Mouse (Mus musculus) testis, adult 2 months (tissue): ENCODE results near the gene Manea. TPM values are rescaled to one million over a fixed set of nuclear protein-coding genes. Genes with fewer than 3 reads are reported as not detected.
"Not testable (repeated sequence)": the region's sequence is repeated elsewhere in the genome, so short reads cannot be mapped to it uniquely, and the experiment has no call there.

Source experiments
- H3K27ac ChIP-seq: fragments of 200-500 bp; 2 replicates; pipeline ENCODE4 v1.5.1; 2012; ENCODE audit warnings: low read depth, low read length; ENCODE audit not compliant: control insufficient read depth, insufficient read depth
- H3K27me3 ChIP-seq: fragments of 200-500 bp; 2 replicates; pipeline ENCODE4 v1.6.1; 2012; ENCODE audit warnings: mild to moderate bottlenecking, low read length, moderate library complexity; ENCODE audit not compliant: control insufficient read depth, insufficient read depth
- H3K36me3 ChIP-seq: fragments of 200-500 bp; 2 replicates; pipeline ENCODE4 v1.6.1; 2012; ENCODE audit warnings: mild to moderate bottlenecking, low read length; ENCODE audit not compliant: control insufficient read depth, insufficient read depth
- H3K4me1 ChIP-seq: fragments of 200-500 bp; 2 replicates; pipeline ENCODE4 v1.6.1; 2012; ENCODE audit warnings: low read length; ENCODE audit not compliant: control insufficient read depth, insufficient read depth
- H3K4me3 ChIP-seq: fragments of 200-500 bp; 2 replicates; pipeline ENCODE4 v1.5.1; 2012; ENCODE audit warnings: low read depth, mild to moderate bottlenecking, low read length, moderate library complexity, mixed read lengths; ENCODE audit not compliant: control insufficient read depth
- CTCF ChIP-seq: fragments of 200-500 bp; IDR thresholded peaks from 2 replicates; pipeline ENCODE4 v1.5.1; 2012; ENCODE audit warnings: low read depth, mild to moderate bottlenecking, inconsistent platforms, low read length, moderate library complexity; ENCODE audit not compliant: control insufficient read depth, insufficient read depth, insufficient replicate concordance
- POLR2A ChIP-seq: fragments of 200-500 bp; IDR thresholded peaks from 2 replicates; pipeline ENCODE4 v1.6.1; 2012; ENCODE audit warnings: low read depth, mild to moderate bottlenecking, inconsistent platforms, low read length, moderate library complexity; ENCODE audit not compliant: control insufficient read depth
- polyA plus RNA-seq: library from polyadenylated mRNA; depleted of rRNA; stranded (reverse); fragments of >200 nt; gene quantifications from 2 replicates; pipeline ENCODE4 v1.2.3, GENCODE M21; 2012

The Manea gene
- polyA plus RNA-seq, 1 experiment: 3.0 TPM

- no peaks in the 10 kb centered on the region for H3K27me3 ChIP-seq
- no peak for TF ChIP-seq POLR2A
- TF ChIP-seq CTCF: no peak
- no peaks in the 10 kb centered on the region for H3K4me1 ChIP-seq
- no peak overlapping the region for H3K27ac ChIP-seq
- no peak overlapping the region for H3K4me3 ChIP-seq
- H3K36me3 ChIP-seq: no peaks in the 10 kb centered on the region
Observed at GRCm38 (mm10) chr4:26338604-26339003, 8.1 kb downstream of the Manea start.

GRCm38 (mm10) chr4:26336563-26336962 is 10.1 kb downstream of the Manea start:
- Histone ChIP-seq H3K27ac (no peak overlapping the region), H3K36me3 (no peaks in the 10 kb centered on the region), H3K4me1 (no peaks in the 10 kb centered on the region), H3K27me3 (no peaks in the 10 kb centered on the region), H3K4me3 (no peak overlapping the region)
- TF ChIP-seq POLR2A: no peak
- no peak for TF ChIP-seq CTCF

- not testable (repeated sequence) for H3K27me3 ChIP-seq, H3K4me3 ChIP-seq, H3K36me3 ChIP-seq, H3K27ac ChIP-seq, H3K4me1 ChIP-seq
Observed at GRCm38 (mm10) chr4:26304731-26305130, 42.0 kb downstream of the Manea start.

- no peak overlapping the region for H3K27ac ChIP-seq
- H3K36me3 ChIP-seq: no peaks in the 10 kb centered on the region
- no peak overlapping the region for H3K4me3 ChIP-seq
- H3K27me3 ChIP-seq: no peaks in the 10 kb centered on the region
- TF ChIP-seq POLR2A: no peak
- no peak for TF ChIP-seq CTCF
- H3K4me1 ChIP-seq: no peaks in the 10 kb centered on the region
Observed at GRCm38 (mm10) chr4:26277112-26277716, 69.5 kb downstream of the Manea start.

- Histone ChIP-seq H3K27ac (no peak overlapping the region), H3K4me3 (no peak overlapping the region), H3K27me3 (no peaks in the 10 kb centered on the region), H3K36me3 (no peaks in the 10 kb centered on the region), H3K4me1 (no peaks in the 10 kb centered on the region)
- TF ChIP-seq CTCF (no peak), POLR2A (no peak)
Observed at GRCm38 (mm10) chr4:26276264-26276663, 70.4 kb downstream of the Manea start.

GRCm38 (mm10) chr4:26275769-26276168 is 70.9 kb downstream of the Manea start:
- TF ChIP-seq POLR2A: no peak
- no peak for TF ChIP-seq CTCF
- H3K4me1 ChIP-seq: no peaks in the 10 kb centered on the region
- H3K27ac ChIP-seq: no peak overlapping the region
- H3K36me3 ChIP-seq: no peaks in the 10 kb centered on the region
- no peaks in the 10 kb centered on the region for H3K27me3 ChIP-seq
- no peak overlapping the region for H3K4me3 ChIP-seq
